Mouse (Mus musculus): ENCODE measurements around the gene Safb2. TPM values are rescaled to one million over a fixed set of nuclear protein-coding genes. Genes with fewer than 3 reads are reported as not detected.

The Safb2 gene
- polyA plus RNA-seq, 1 experiment from 2014 or later: 56.1 TPM

DNA sequence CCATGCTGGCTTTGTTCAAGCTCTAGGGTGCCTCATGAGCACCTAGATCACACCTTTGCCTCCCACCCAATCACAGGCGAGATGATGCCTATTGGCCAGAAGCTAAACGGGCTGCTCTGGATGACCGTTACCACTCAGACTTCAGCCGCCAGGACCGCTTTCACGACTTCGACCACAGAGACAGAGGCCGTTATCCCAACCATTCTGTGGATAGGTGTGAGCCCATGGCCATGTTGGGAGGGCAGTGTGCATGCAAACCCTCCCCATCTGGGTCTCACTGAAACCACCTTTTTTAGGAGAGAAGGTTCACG is 19.6 kb upstream of the Safb2 start:
- peaks cover 31% of the 10 kb centered on the region for H3K36me3 ChIP-seq (ENCODE audit: control insufficient read depth, insufficient read depth, low read length)
- H3K4me2 ChIP-seq (replicated peaks; ENCODE audit: low read depth, low read length): no peak overlapping the region
- DNase-seq (ENCODE audit: low spot score): no peak
- H3K4me3 ChIP-seq (ENCODE audit: low read depth, low read length): no peak overlapping the region
- 96% methylated on average over 9 of the region's 9 CpGs for WGBS
- H3K4me1 ChIP-seq (replicated peaks; ENCODE audit: control insufficient read depth, insufficient read depth, low read length): peaks cover 2% of the 10 kb centered on the region; the same call in 1 of the 2 replicates
- no peak overlapping the region for H3K9ac ChIP-seq (ENCODE audit: low read depth, low read length)
- no peak for ATAC-seq (ENCODE audit: low FRiP score)
- no peak overlapping the region for H3K27ac ChIP-seq (ENCODE audit: low read depth, low read length)
- no peaks in the 10 kb centered on the region for H3K9me3 ChIP-seq (ENCODE audit: control insufficient read depth, low read length)
- no peaks in the 10 kb centered on the region for H3K27me3 ChIP-seq (ENCODE audit: control insufficient read depth, insufficient read depth, low read length)

DNA sequence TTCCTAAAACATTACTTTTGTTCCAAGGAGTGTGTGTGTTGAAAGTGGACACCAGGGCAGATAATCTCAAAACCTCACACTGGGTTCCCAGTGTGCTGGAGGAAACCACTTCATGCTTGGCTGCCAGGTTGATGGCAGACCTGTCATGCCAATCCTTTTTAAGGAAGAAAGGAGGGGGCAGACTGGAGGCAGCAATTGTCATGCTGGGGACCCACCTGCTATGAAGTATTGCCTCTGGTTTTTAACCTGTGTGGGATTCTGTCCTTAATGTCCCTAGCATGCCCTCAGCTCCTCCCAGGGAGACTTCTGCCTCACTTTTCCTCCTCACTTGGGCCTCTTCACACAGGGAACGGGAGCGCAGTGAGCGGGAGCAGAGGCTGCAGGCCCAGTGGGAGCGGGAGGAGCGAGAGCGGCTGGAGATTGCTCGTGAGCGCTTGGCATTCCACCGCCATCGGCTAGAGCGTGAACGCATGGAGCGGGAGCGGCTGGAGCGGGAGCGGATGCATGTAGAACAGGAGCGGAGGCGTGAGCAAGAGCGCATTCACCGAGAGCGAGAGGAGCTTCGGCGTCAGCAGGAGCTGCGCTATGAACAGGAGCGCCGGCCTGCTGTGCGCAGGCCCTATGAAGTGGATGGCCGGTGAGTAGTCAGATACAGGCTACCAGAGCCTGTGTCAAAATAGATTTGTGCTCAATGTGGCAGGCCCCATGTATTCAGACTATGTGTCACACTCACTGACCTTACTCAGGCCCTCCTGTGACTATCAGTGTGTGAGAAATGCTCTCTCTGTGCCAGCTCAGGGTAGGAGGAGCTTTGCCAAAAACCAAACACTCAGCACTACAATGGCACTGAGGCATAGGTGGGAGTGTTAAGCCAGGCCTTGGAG is 19.0 kb upstream of the Safb2 start:
- no peak overlapping the region for H3K4me3 ChIP-seq (ENCODE audit: low read depth, low read length)
- H3K36me3 ChIP-seq (ENCODE audit: control insufficient read depth, insufficient read depth, low read length): peaks cover 31% of the 10 kb centered on the region
- H3K9ac ChIP-seq (ENCODE audit: low read depth, low read length): no peak overlapping the region
- WGBS: 95% methylated on average over 28 of the region's 28 CpGs
- ATAC-seq (ENCODE audit: low FRiP score): no peak
- H3K4me1 ChIP-seq (replicated peaks; ENCODE audit: control insufficient read depth, insufficient read depth, low read length): no peaks in the 10 kb centered on the region; the same call in 1 of the 2 replicates
- no peak overlapping the region for H3K4me2 ChIP-seq (replicated peaks; ENCODE audit: low read depth, low read length)
- no peak overlapping the region for H3K27ac ChIP-seq (ENCODE audit: low read depth, low read length)
- H3K27me3 ChIP-seq (ENCODE audit: control insufficient read depth, insufficient read depth, low read length): no peaks in the 10 kb centered on the region
- no peak for DNase-seq (ENCODE audit: low spot score)
- H3K9me3 ChIP-seq (ENCODE audit: control insufficient read depth, low read length): no peaks in the 10 kb centered on the region

DNA sequence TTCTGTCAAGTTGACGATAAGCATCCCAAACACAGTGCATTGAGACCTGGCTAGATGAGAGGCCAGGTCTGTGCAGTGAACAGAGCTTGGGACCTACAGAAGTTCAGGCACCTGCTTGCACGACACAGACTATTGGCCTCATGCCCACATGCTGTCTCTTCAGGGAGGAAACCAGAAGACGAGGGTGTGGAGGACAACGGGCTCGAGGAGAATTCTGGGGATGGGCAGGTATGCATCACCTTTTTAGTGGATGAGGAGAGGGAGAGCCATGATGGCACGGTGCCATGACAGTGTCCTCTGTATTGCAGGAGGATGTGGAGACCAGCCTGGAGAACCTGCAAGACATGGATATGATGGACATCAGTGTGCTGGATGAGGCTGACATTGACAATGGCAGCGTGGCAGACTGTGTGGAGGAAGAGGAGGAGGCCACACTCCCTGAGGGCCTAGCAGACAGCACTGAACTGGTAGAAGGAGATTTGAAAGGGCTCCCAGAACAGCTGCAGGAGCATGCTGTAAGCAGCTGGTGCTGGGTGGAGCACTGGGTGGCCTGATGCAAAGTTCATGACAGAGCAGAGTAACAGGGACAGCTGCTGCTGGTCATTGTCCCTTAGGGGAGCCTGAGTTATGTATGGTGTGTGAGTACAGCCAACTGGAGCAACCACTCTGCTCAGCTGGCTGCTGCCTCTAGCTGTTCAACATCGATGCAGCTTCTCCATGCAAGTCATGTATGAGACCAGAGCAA is 9.3 kb upstream of the Safb2 start:
- H3K9ac ChIP-seq (ENCODE audit: low read depth, low read length): no peak overlapping the region
- DNase-seq (ENCODE audit: low spot score): no peak
- H3K27me3 ChIP-seq (ENCODE audit: control insufficient read depth, insufficient read depth, low read length): no peaks in the 10 kb centered on the region
- no peak overlapping the region for H3K27ac ChIP-seq (ENCODE audit: low read depth, low read length)
- peaks cover 44% of the 10 kb centered on the region for H3K36me3 ChIP-seq (ENCODE audit: control insufficient read depth, insufficient read depth, low read length)
- no peaks in the 10 kb centered on the region for H3K9me3 ChIP-seq (ENCODE audit: control insufficient read depth, low read length)
- 94% methylated on average over 8 of the region's 8 CpGs for WGBS
- no peaks in the 10 kb centered on the region; the same call in 1 of the 2 replicates for H3K4me1 ChIP-seq (replicated peaks; ENCODE audit: control insufficient read depth, insufficient read depth, low read length)
- no peak overlapping the region for H3K4me2 ChIP-seq (replicated peaks; ENCODE audit: low read depth, low read length)
- H3K4me3 ChIP-seq (ENCODE audit: low read depth, low read length): no peak overlapping the region
- ATAC-seq (ENCODE audit: low FRiP score): no peak

DNA sequence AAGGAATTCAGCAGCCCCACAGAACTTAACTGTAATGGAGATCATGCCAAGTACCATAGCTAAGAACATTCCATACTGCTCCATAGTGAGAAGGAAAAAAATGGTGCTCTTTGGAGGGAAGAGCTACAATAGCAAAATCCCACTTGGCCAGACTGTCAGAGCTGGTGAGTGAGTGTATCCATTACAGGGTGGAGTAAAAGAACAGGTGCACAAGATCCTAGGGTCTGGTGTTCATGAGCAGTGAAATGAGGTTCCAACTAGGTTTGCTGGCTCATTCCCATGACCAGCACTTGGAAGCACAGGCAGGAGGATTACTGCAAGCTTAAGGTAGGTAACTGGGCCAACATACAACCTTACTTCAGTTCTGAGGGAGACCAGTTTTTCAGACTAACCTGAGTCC is 8.2 kb upstream of the Safb2 start:
- Histone ChIP-seq H3K4me3 (ENCODE audit: low read depth, low read length) (no peak overlapping the region), H3K4me1 (replicated peaks; ENCODE audit: control insufficient read depth, insufficient read depth, low read length) (no peaks in the 10 kb centered on the region; the same call in 1 of the 2 replicates), H3K9ac (ENCODE audit: low read depth, low read length) (no peak overlapping the region), H3K27me3 (ENCODE audit: control insufficient read depth, insufficient read depth, low read length) (no peaks in the 10 kb centered on the region), H3K9me3 (ENCODE audit: control insufficient read depth, low read length) (no peaks in the 10 kb centered on the region), H3K4me2 (replicated peaks; ENCODE audit: low read depth, low read length) (no peak overlapping the region), H3K27ac (ENCODE audit: low read depth, low read length) (no peak overlapping the region), H3K36me3 (ENCODE audit: control insufficient read depth, insufficient read depth, low read length) (peaks cover 48% of the 10 kb centered on the region)
- ATAC-seq (ENCODE audit: low FRiP score) (no peak), DNase-seq (ENCODE audit: low spot score) (no peak)

DNA sequence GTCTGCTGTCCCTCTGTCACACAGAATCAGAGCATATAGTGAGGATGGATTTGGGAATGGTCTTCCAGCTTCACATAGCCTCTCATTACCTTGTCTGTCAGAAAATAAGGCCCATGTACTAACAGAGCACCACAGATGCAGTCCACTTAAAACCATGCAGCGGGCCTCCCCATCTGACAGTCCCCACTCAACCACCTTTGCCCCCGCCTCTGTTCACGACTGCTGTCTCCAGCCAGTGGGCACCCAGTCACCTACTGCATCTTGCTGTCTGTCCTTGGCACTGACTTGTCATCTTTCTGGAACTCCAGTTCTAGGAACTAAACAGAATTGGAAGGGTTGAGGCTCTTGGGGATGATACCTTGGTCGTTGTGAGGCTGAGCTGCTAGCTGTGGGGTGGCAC is 4.5 kb upstream of the Safb2 start:
- ATAC-seq (ENCODE audit: low FRiP score) (no peak), DNase-seq (ENCODE audit: low spot score) (no peak)
- Histone ChIP-seq H3K27me3 (ENCODE audit: control insufficient read depth, insufficient read depth, low read length) (no peaks in the 10 kb centered on the region), H3K27ac (ENCODE audit: low read depth, low read length) (no peak overlapping the region), H3K4me3 (ENCODE audit: low read depth, low read length) (no peak overlapping the region), H3K9ac (ENCODE audit: low read depth, low read length) (no peak overlapping the region), H3K36me3 (ENCODE audit: control insufficient read depth, insufficient read depth, low read length) (peaks cover 34% of the 10 kb centered on the region), H3K9me3 (ENCODE audit: control insufficient read depth, low read length) (no peaks in the 10 kb centered on the region), H3K4me1 (replicated peaks; ENCODE audit: control insufficient read depth, insufficient read depth, low read length) (peaks cover 10% of the 10 kb centered on the region), H3K4me2 (replicated peaks; ENCODE audit: low read depth, low read length) (no peak overlapping the region)
- 93% methylated on average over 4 of the region's 4 CpGs for WGBS

DNA sequence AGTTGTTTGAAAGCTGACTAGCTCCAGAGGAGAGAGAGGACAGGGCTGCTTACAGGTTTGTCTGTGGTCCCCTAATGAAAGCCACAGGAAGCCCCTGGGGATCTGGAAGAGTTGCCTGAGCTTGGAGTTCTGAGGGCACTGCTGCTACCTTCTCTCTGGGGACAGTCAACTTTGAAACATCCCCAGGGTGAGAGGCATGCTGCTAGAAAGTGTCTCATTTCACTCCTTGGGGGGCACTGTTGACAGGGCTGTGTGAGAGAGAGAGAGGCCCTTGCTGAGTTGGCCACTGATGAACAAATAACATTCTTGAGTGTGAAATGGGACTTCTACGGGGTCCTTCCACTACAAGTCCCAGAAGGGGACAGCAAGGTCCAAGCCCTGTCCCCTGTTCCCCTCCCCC is 3.4 kb upstream of the Safb2 start:
- H3K36me3 ChIP-seq (ENCODE audit: control insufficient read depth, insufficient read depth, low read length): peaks cover 28% of the 10 kb centered on the region
- H3K9me3 ChIP-seq (ENCODE audit: control insufficient read depth, low read length): no peaks in the 10 kb centered on the region
- H3K4me3 ChIP-seq (ENCODE audit: low read depth, low read length): peak overlapping the region; percentile 14; the same call in 1 of the 2 replicates
- H3K9ac ChIP-seq (ENCODE audit: low read depth, low read length): no peak overlapping the region
- 95% methylated on average over 1 of the region's 1 CpGs for WGBS
- no peak overlapping the region for H3K27ac ChIP-seq (ENCODE audit: low read depth, low read length)
- H3K4me2 ChIP-seq (replicated peaks; ENCODE audit: low read depth, low read length): no peak overlapping the region
- no peaks in the 10 kb centered on the region for H3K27me3 ChIP-seq (ENCODE audit: control insufficient read depth, insufficient read depth, low read length)
- DNase-seq (ENCODE audit: low spot score) (no peak), ATAC-seq (ENCODE audit: low FRiP score) (no peak)
- peaks cover 16% of the 10 kb centered on the region for H3K4me1 ChIP-seq (replicated peaks; ENCODE audit: control insufficient read depth, insufficient read depth, low read length)

DNA sequence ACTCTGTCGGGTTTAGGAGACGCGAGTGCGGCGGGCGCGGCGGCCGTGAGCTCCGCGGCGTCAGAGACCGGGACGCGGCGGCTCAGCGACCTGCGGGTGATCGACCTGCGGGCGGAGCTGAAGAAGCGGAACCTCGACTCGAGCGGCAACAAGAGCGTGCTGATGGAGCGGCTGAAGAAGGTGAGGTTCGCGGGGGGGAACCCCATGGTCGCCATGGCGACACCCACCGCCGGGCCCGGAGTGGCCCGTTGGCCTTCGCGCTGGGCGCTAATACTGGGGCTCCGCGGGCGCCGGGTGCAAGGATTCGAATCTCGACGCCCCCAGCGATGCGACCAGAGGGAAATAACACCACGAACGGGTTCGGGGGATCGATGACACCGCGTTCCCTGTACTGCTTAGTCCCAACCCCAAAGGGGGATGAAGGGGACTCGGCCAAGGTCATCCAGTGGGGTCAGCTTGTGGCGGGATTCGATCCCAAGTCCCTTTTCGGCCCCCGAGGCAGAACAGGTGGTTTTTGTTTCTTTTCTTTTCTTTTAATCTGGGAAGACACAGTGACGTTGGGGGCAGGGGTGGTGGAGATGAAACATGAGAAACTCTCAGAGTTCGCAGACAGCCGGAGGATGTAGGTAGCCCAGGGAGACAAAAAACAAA is 911 bp upstream of the Safb2 start:
- peak overlapping the region; percentile 69 for H3K4me2 ChIP-seq (replicated peaks; ENCODE audit: low read depth, low read length)
- no peaks in the 10 kb centered on the region for H3K27me3 ChIP-seq (ENCODE audit: control insufficient read depth, insufficient read depth, low read length)
- WGBS: under 1% methylated on average over 61 of the region's 61 CpGs
- peak; percentile 44 for ATAC-seq (ENCODE audit: low FRiP score)
- H3K36me3 ChIP-seq (ENCODE audit: control insufficient read depth, insufficient read depth, low read length): peaks cover 27% of the 10 kb centered on the region
- peak; percentile 68 for DNase-seq (ENCODE audit: low spot score)
- H3K9me3 ChIP-seq (ENCODE audit: control insufficient read depth, low read length): no peaks in the 10 kb centered on the region
- H3K4me3 ChIP-seq (ENCODE audit: low read depth, low read length): peak overlapping the region; percentile 92
- peak overlapping the region; percentile 94 for H3K27ac ChIP-seq (ENCODE audit: low read depth, low read length)
- peak overlapping the region; percentile 91 for H3K9ac ChIP-seq (ENCODE audit: low read depth, low read length)
- peaks cover 16% of the 10 kb centered on the region for H3K4me1 ChIP-seq (replicated peaks; ENCODE audit: control insufficient read depth, insufficient read depth, low read length)

DNA sequence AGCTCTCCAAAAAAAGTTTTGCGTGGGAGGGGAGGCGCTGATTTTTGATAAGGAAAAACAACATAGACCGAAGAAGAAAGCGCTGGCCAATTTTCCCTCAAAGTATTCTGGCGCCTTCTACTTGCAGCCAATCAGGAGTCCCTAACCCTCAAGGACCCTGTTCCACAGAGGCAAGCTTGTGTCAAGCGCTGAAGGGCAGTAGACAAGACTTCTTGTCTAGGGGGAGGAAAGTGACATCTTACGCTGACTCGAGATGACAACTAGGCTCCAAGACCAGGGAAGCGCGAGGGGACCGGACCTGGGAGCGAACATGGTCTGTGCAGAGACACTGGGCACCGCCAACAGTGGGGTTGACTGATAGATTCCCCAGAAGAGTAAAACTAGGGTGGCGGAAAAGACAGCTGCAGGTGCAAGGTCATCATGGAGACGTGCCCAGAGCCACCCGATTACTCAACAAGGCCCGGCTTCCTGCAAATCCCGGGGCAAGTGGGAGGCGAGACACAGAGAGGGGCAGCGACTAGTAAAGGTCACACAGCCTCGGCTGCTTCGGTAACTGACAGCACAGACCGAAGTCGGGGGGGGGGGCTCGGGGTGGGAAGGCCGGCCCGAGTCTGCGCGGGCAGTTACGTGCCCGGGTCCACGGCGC is 651 bp downstream of the Safb2 start:
- DNase-seq (ENCODE audit: low spot score): no peak
- Histone ChIP-seq H3K36me3 (ENCODE audit: control insufficient read depth, insufficient read depth, low read length) (peaks cover 23% of the 10 kb centered on the region), H3K9ac (ENCODE audit: low read depth, low read length) (peak overlapping the region; percentile 82), H3K4me2 (replicated peaks; ENCODE audit: low read depth, low read length) (peak overlapping the region; percentile 51), H3K4me3 (ENCODE audit: low read depth, low read length) (peak overlapping the region; percentile 92), H3K27me3 (ENCODE audit: control insufficient read depth, insufficient read depth, low read length) (no peaks in the 10 kb centered on the region), H3K27ac (ENCODE audit: low read depth, low read length) (peak overlapping the region; percentile 88), H3K4me1 (replicated peaks; ENCODE audit: control insufficient read depth, insufficient read depth, low read length) (peaks cover 16% of the 10 kb centered on the region), H3K9me3 (ENCODE audit: control insufficient read depth, low read length) (no peaks in the 10 kb centered on the region)
- ATAC-seq (ENCODE audit: low FRiP score): no peak
- 4% methylated on average over 31 of the region's 33 CpGs for WGBS
